Mouse (Mus musculus) C2C12 (cell line): Measurements from ENCODE around the gene Foxa3. TPM values are rescaled to one million over a fixed set of nuclear protein-coding genes. Genes with fewer than 3 reads are reported as not detected.

Experiments used
- H3K27me3 ChIP-seq: one replicate; pipeline ENCODE4 v1.6.1; 2011; ENCODE audit not compliant: control insufficient read depth, insufficient read depth, insufficient read length
- H3K36me3 ChIP-seq: one replicate; pipeline ENCODE4 v1.6.1; 2011; ENCODE audit not compliant: control insufficient read depth, insufficient read depth
- H3K4me3 ChIP-seq: one replicate; pipeline ENCODE4 v1.5.1; 2011; ENCODE audit warnings: mild to moderate bottlenecking, control low read depth; ENCODE audit not compliant: poor library complexity, insufficient read depth, severe bottlenecking
- H3K79me2 ChIP-seq: one replicate; pipeline ENCODE4 v1.6.1; 2011; ENCODE audit not compliant: control insufficient read depth, insufficient read depth
- H3K79me3 ChIP-seq: one replicate; pipeline ENCODE4 v1.6.1; 2011; ENCODE audit warnings: low read depth, control low read depth
- H3ac ChIP-seq: one replicate; pipeline ENCODE3; 2011; ENCODE audit warnings: low read depth; ENCODE audit not compliant: control insufficient read depth, insufficient read length
- CEBPB ChIP-seq: IDR thresholded peaks from one replicate; pipeline ENCODE4 v1.6.1; 2011; ENCODE audit warnings: low read depth, mild to moderate bottlenecking, control low read depth, moderate library complexity
- CTCF ChIP-seq: IDR thresholded peaks from one replicate; pipeline ENCODE4 v1.5.1; 2011; ENCODE audit not compliant: control insufficient read depth, insufficient read depth, insufficient read length
- FOSL1 ChIP-seq: IDR thresholded peaks from one replicate; pipeline ENCODE4 v1.8.0; 2011; ENCODE audit warnings: mild to moderate bottlenecking, low read length; ENCODE audit not compliant: poor library complexity, insufficient read depth, severe bottlenecking
- MAX ChIP-seq: IDR thresholded peaks from one replicate; pipeline ENCODE4 v1.6.1; 2011; ENCODE audit warnings: mild to moderate bottlenecking, control low read depth
- MYOD1 ChIP-seq: IDR thresholded peaks from one replicate; pipeline ENCODE4 v1.6.1; 2011; ENCODE audit warnings: low read depth; ENCODE audit not compliant: control insufficient read depth, insufficient read length
- MYOG ChIP-seq: IDR thresholded peaks from one replicate; pipeline ENCODE4 v1.6.1; 2011; ENCODE audit not compliant: control insufficient read depth, insufficient read length; ENCODE audit errors: extremely low read depth
- USF1 ChIP-seq: IDR thresholded peaks from one replicate; pipeline ENCODE4 v1.6.1; 2011; ENCODE audit warnings: low read depth, mild to moderate bottlenecking, control low read depth, moderate library complexity
- polyA plus RNA-seq: library from polyadenylated mRNA; unstranded; fragments of >200 nt; fragmentation: generic; extraction: Trizol; gene quantifications from one replicate; pipeline ENCODE4 v1.2.1, GENCODE M21; 2012; ENCODE audit warnings: missing spikeins

Gene Foxa3
- polyA plus RNA-seq, 1 experiment: 0.07 TPM

- Histone ChIP-seq H3K36me3 (no peaks in the 10 kb centered on the region), H3K4me3 (no peak overlapping the region)
- no peak for TF ChIP-seq MYOG
- TF ChIP-seq CTCF: no peak
- TF ChIP-seq MAX: no peak
- no peak for TF ChIP-seq MYOD1
- TF ChIP-seq FOSL1: no peak
- no peak for TF ChIP-seq CEBPB
- TF ChIP-seq USF1: no peak
Observed at GRCm38 (mm10) chr7:19001066-19001806, 22.1 kb downstream of the Foxa3 start.

GRCm38 (mm10) chr7:19000421-19000820 is 22.9 kb downstream of the Foxa3 start:
- H3K4me3 ChIP-seq: no peak overlapping the region
- H3ac ChIP-seq: no peak overlapping the region
- H3K79me3 ChIP-seq: peaks cover 6% of the 10 kb centered on the region
- H3K27me3 ChIP-seq: no peaks in the 10 kb centered on the region
- TF ChIP-seq MAX (no peak), CEBPB (no peak), CTCF (no peak), FOSL1 (no peak), MYOG (no peak), MYOD1 (no peak), USF1 (no peak)
- peaks cover 12% of the 10 kb centered on the region for H3K79me2 ChIP-seq
- H3K36me3 ChIP-seq: no peaks in the 10 kb centered on the region

More at GRCm38 (mm10) chr7:19001066-19001806, 22.1 kb downstream of the Foxa3 start:
- no peak overlapping the region for H3ac ChIP-seq
- H3K27me3 ChIP-seq: no peaks in the 10 kb centered on the region
- peaks cover 21% of the 10 kb centered on the region for H3K79me2 ChIP-seq
- peaks cover 14% of the 10 kb centered on the region for H3K79me3 ChIP-seq

- Histone ChIP-seq H3K36me3 (no peaks in the 10 kb centered on the region), H3K27me3 (no peaks in the 10 kb centered on the region), H3ac (no peak overlapping the region), H3K4me3 (no peak overlapping the region), H3K79me2 (no peaks in the 10 kb centered on the region), H3K79me3 (no peaks in the 10 kb centered on the region)
- no peak for TF ChIP-seq FOSL1
- no peak for TF ChIP-seq MYOD1
- no peak for TF ChIP-seq USF1
- TF ChIP-seq MYOG: no peak
- TF ChIP-seq CEBPB: no peak
- TF ChIP-seq MAX: no peak
- TF ChIP-seq CTCF: no peak
Observed at GRCm38 (mm10) chr7:18998835-18999234, 24.5 kb downstream of the Foxa3 start.

- Histone ChIP-seq H3K36me3 (no peaks in the 10 kb centered on the region), H3K27me3 (peaks cover under 1% of the 10 kb centered on the region), H3K79me3 (no peaks in the 10 kb centered on the region), H3K79me2 (no peaks in the 10 kb centered on the region), H3K4me3 (no peak overlapping the region), H3ac (no peak overlapping the region)
- TF ChIP-seq MYOD1 (no peak), USF1 (no peak), CEBPB (no peak), FOSL1 (no peak), CTCF (no peak), MYOG (no peak), MAX (no peak)
Observed at GRCm38 (mm10) chr7:18993036-18993435, 30.3 kb downstream of the Foxa3 start.

GRCm38 (mm10) chr7:18992294-18992675 is 31.1 kb downstream of the Foxa3 start:
- H3K79me3 ChIP-seq: no peaks in the 10 kb centered on the region
- TF ChIP-seq MAX (no peak), CTCF (no peak), MYOD1 (no peak), USF1 (no peak), MYOG (no peak), CEBPB (no peak), FOSL1 (no peak)
- H3K79me2 ChIP-seq: no peaks in the 10 kb centered on the region
- H3K4me3 ChIP-seq: peak overlapping the region; percentile 36
- peaks cover 8% of the 10 kb centered on the region for H3K27me3 ChIP-seq
- H3ac ChIP-seq: peak overlapping the region; percentile 30
- no peaks in the 10 kb centered on the region for H3K36me3 ChIP-seq
